Mouse (Mus musculus) layer of hippocampus, adult 2 months (tissue): Measurements from ENCODE around the gene Nox3. TPM values are rescaled to one million over a fixed set of nuclear protein-coding genes. Genes with fewer than 3 reads are reported as not detected.

Source experiments
- DNase-seq, 2 experiments: peaks; one replicate each; pipeline ENCODE4 v3.0.0; 2022; ENCODE audit warnings: low spot score in 2 of 2
- H3K27ac ChIP-seq: fragments of 200-600 bp; 2 replicates; pipeline ENCODE4 v1.8.1; 2022
- H3K4me3 ChIP-seq: fragments of 200-600 bp; 2 replicates; pipeline ENCODE4 v1.8.1; 2022; ENCODE audit warnings: mild to moderate bottlenecking
- CTCF ChIP-seq: fragments of 200-600 bp; conservative IDR thresholded peaks from 2 replicates; pipeline ENCODE4 v1.8.1; 2022; ENCODE audit warnings: antibody characterized with exemption, mild to moderate bottlenecking, moderate library complexity
- total RNA-seq, 2 experiments: library from RNA; stranded (reverse); gene quantifications; 2 replicates each; pipeline ENCODE4 v1.2.3; 2021

Gene Nox3
- total RNA-seq, 2 experiments from 2014 or later = not detected

GRCm38 (mm10) chr17:3641456-3641855 is 54.6 kb downstream of the Nox3 start:
- TF ChIP-seq CTCF = no peak
- Histone ChIP-seq H3K27ac (peak overlapping the region; percentile 77), H3K4me3 (no peak overlapping the region)
- no peak for DNase-seq

GRCm38 (mm10) chr17:3638757-3639156 is 57.3 kb downstream of the Nox3 start:
- H3K27ac ChIP-seq = peak overlapping the region; percentile 19
- H3K4me3 ChIP-seq = no peak overlapping the region
- no peak for TF ChIP-seq CTCF
- no peak for DNase-seq

- H3K4me3 ChIP-seq = no peak overlapping the region
- DNase-seq = no peak
- no peak overlapping the region; the same call in 1 of the 2 replicates for H3K27ac ChIP-seq
- no peak for TF ChIP-seq CTCF
These were observed 63.6 kb downstream of the Nox3 start for GRCm38 (mm10) chr17:3632501-3632900.

GRCm38 (mm10) chr17:3616329-3617216 is 79.5 kb downstream of the Nox3 start:
- no peak overlapping the region for H3K4me3 ChIP-seq
- no peak overlapping the region for H3K27ac ChIP-seq
- TF ChIP-seq CTCF = no peak
- no peak for DNase-seq

- no peak for TF ChIP-seq CTCF
These were observed 80.5 kb downstream of the Nox3 start for GRCm38 (mm10) chr17:3615553-3615952.

GRCm38 (mm10) chr17:3611781-3612075 is 84.3 kb downstream of the Nox3 start:
- Histone ChIP-seq H3K27ac (peak overlapping the region; percentile 81), H3K4me3 (no peak overlapping the region; the same call in 1 of the 2 replicates)
- TF ChIP-seq CTCF = no peak
- no peak for DNase-seq

More at GRCm38 (mm10) chr17:3615553-3615952, 80.5 kb downstream of the Nox3 start:
- no peak overlapping the region for H3K4me3 ChIP-seq
- DNase-seq = no peak
- H3K27ac ChIP-seq = no peak overlapping the region

GRCm38 (mm10) chr17:3610928-3611780 is 84.9 kb downstream of the Nox3 start:
- H3K4me3 ChIP-seq = peak overlapping the region; percentile 45
- peak overlapping the region; percentile 81 for H3K27ac ChIP-seq
- peak; percentile 47 for TF ChIP-seq CTCF
- peak in 1 of 2 experiments; percentile 33 for DNase-seq

- peak overlapping the region; percentile 81 for H3K27ac ChIP-seq
- H3K4me3 ChIP-seq = peak overlapping the region; percentile 45; the same call in 1 of the 2 replicates
- no peak for TF ChIP-seq CTCF
- no peak for DNase-seq
These were observed 85.7 kb downstream of the Nox3 start for GRCm38 (mm10) chr17:3610307-3610754.

GRCm38 (mm10) chr17:3602954-3603672 is 92.9 kb downstream of the Nox3 start:
- peak in 1 of 2 experiments; percentile 28 for DNase-seq
- no peak overlapping the region for H3K27ac ChIP-seq
- TF ChIP-seq CTCF = no peak
- no peak overlapping the region for H3K4me3 ChIP-seq

- no peak for DNase-seq
- TF ChIP-seq CTCF = no peak
These were observed 97.7 kb downstream of the Nox3 start for GRCm38 (mm10) chr17:3598393-3598792.

GRCm38 (mm10) chr17:3597866-3598265 is 98.2 kb downstream of the Nox3 start:
- no peak for DNase-seq
- TF ChIP-seq CTCF = no peak
- no peak overlapping the region for H3K4me3 ChIP-seq
- peak overlapping the region; percentile 1; the same call in 1 of the 2 replicates for H3K27ac ChIP-seq

More at GRCm38 (mm10) chr17:3598393-3598792, 97.7 kb downstream of the Nox3 start:
- Histone ChIP-seq H3K27ac (no peak overlapping the region), H3K4me3 (no peak overlapping the region)

GRCm38 (mm10) chr17:3597130-3597529 is 98.9 kb downstream of the Nox3 start:
- no peak overlapping the region for H3K4me3 ChIP-seq
- peak overlapping the region; percentile 1; the same call in 1 of the 2 replicates for H3K27ac ChIP-seq
- DNase-seq = no peak
- no peak for TF ChIP-seq CTCF

Other genes with a start within 250 kb of the Nox3 start
- gene Cldn20, start 163.7 kb downstream of the Nox3 start, total RNA-seq = 1 to 10 TPM in 1 of 2 experiments, not detected in 1; 1.4 TPM
- gene Tfb1m, start 138.5 kb downstream of the Nox3 start, total RNA-seq = 1 to 10 TPM; 5.7 to 7.1 TPM